Mouse (Mus musculus): ENCODE data around the gene Rfwd3. TPM values are rescaled to one million over a fixed set of nuclear protein-coding genes. Genes with fewer than 3 reads are reported as not detected.
"Not testable (repeated sequence)": the region's sequence is repeated elsewhere in the genome, so short reads cannot be mapped to it uniquely, and the experiment has no call there.

Gene Rfwd3
- 10 to 100 TPM; 18.2 to 18.7 TPM for total RNA-seq (2021)

DNA sequence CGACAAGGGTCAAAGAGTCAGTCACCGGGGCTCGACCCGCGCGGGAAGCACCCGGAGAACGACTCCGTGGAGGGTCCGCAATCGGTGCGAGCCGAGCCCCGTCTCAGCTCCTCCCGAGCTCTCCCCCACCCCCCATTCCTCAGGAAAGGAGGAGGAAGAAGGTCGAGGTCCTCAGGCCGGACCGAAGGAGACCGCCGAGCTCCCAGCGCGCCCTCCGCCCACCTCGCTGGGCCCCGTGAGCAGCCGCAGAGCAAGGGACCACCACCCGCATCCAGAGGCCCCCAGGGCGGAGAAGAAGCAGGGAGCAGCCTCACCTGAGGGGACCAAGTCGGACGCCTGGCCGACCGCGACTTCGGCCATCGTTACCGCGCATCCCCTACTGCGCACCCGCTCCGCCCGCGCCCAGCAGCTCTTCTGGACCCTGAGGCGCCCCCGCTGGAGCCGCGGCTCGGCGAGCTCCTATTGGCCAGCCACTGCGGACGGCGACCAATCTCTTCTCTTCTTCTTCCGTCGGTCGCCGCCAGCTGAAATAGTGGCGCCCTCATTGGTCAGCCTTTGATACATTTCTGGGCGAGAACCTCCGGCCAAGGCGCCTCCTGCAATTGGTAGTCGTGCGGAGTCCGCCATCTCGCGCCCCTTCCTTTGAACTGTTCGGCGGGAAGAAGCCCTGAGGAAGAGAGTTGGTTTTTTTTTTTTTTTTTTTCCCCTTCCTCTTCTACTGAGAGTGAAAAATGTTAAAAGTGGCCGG, at the start of gene Rfwd3:
Rfwd3 (minus strand) TSS at position 402 of the 748 bp plus-strand sequence.
- DNase-seq, result peak; percentile 98
- intact Hi-C loops (cut with DNase I), result no loop called here

GRCm38 (mm10) chr8:111343225-111343624, 43.2 kb upstream of the Rfwd3 start:
- intact Hi-C loops (cut with DNase I), result loop anchor here (1.0 kb wide), 1 partner anchor 96 kb away; no protein-coding TSS in a partner anchor
- DNase-seq, result peak; percentile 85

- no peak for DNase-seq
- intact Hi-C loops (cut with DNase I), result no loop called here
Measured at GRCm38 (mm10) chr8:111340186-111340585, 40.2 kb upstream of the Rfwd3 start.

DNA sequence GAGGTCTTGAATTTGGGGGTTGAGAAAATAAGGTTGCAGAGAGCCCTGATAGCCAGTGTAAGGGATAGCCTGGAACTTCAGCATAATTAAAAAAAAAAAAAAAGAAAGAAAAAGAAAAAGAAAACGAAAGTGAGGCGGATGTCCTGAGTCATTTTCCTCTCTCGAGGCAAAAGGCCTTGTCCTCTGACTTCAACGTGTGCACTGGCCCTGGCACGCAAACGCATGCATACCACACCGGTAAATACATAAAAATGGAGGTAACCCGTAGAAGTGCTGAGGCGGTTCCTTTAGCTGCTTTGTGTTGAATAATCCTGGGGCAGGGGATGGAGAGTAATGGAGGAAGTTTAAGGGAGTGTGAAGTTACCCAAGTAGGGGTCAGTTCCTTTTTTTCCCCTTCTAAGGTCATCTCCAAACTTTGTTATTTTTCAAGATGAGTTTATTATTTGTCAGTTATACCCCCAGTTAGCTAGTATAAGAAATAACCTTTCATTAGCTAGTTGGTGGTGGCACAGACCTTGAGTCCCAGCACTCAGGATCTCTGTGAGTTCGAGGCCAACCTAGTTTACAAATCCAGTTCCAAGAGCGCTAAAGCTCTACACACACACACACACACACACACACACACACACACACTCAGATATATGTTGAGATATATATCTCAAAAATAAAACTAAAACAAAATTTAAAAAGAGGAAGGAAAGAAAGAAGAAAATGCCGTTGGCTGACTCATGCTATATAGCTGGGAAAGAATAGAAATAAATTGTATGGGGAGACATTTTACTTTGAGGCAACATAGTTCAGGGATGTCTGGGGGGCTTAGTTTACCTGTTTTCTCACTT, 38.6 kb upstream of the Rfwd3 start:
- no peak for DNase-seq
- intact Hi-C loops (cut with DNase I), result no loop called here

DNA sequence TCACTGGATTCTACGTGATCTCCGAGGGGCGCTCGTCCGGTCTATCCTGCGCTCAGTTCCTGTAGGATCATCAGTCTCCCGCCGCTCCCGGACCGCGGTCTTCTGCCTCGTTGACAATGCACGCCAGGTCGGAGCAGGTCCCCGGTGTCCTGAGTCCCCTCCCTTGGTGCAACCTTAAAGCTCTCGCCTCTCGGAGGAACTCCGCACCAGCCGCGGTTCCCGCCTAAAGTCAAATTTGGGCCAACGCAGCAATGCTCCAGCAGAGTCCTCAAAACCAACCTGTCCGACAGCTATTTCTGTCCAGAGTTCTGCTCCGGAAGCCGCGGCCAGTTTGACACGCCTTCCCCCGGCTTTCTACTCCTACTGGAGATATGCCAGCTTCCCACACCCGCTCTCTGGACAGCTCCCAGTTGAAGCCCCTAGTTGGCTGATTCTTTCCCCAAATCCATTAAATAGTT, 37.9 kb upstream of the Rfwd3 start, which contains the start of gene Mlkl:
Mlkl (minus strand) TSS at position 288 of the 458 bp plus-strand sequence.
- intact Hi-C loops (cut with DNase I), result no loop called here
- DNase-seq, result peak; percentile 47

GRCm38 (mm10) chr8:111337311-111337889, 37.4 kb upstream of the Rfwd3 start:
- intact Hi-C loops (cut with DNase I), result no loop called here
- no peak for DNase-seq

- intact Hi-C loops (cut with DNase I), result no loop called here
- no peak for DNase-seq
Measured at GRCm38 (mm10) chr8:111336692-111337091, 36.7 kb upstream of the Rfwd3 start.

DNA sequence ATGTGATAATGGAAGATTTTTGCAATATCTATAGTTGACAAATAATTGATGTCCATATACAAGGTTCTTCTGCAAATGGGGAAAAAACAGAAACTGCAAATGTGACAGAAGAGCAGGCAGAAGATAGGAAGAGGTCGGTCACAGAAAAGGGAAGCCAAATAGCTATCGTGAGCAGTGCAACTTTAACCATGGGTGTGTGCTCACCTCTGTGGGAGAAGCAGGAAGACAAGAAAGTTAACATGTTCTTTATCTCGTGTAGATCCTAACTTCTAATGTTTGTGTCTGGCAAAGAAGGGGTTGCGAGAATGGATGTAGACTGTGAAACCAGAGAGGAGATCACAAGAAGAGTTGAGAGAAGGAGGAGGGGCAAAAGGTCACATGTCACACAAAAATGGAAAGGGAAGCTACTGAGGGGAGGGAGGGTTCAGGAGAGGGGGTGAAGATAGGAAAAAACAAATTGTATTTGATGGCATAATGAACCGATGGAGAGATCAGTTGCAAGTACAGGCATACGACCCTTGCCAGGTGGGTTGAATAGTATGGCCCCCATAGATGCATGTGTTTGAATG, 25.3 kb upstream of the Rfwd3 start:
- intact Hi-C loops (cut with DNase I), result no loop called here

DNA sequence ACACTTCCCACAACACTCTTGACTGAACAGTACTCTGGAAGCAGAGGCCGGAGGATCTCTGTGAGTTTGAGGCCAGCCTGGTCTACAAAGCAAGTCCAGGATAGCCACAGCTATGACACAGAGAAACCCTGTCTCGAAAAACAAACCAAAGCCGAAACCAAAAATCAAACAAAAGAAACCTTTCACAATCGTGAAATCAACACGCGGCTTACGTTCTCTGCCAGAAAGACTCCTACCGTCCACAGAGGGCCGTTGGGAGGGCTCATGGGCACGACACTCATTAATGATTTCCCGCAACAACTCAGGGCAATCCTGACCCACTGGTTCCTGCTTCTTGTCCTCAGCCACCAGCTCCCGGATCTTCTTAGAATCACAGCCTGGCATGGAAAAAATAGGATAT, 14.7 kb upstream of the Rfwd3 start:
- no peak for DNase-seq
- intact Hi-C loops (cut with DNase I), result no loop called here

More for the DNA sequence above, 25.3 kb upstream of the Rfwd3 start:
- DNase-seq, result no peak

- DNase-seq; intact Hi-C loops (cut with DNase I): not testable (repeated sequence)
Measured at GRCm38 (mm10) chr8:111313961-111314360, 13.9 kb upstream of the Rfwd3 start.

DNA sequence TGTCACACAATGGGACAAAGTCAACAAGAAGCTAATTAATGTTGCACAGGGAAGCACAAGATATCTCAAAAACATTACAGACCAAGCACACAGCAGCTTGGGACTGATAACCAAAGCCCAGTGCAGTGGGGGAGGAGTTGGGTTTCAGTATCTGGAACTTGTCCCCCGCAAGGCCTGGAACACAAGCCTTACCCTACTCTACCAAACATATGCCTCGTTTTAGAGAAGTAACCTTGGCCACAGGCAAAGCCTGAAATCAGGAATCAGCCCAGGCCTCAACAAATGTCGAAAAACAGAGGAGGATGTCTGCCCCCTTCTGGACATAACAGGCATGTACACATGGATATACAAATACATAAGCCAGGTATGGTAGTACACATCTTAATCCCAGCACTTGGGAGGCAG, 12.7 kb upstream of the Rfwd3 start:
- intact Hi-C loops (cut with DNase I), result no loop called here
- no peak for DNase-seq

DNA sequence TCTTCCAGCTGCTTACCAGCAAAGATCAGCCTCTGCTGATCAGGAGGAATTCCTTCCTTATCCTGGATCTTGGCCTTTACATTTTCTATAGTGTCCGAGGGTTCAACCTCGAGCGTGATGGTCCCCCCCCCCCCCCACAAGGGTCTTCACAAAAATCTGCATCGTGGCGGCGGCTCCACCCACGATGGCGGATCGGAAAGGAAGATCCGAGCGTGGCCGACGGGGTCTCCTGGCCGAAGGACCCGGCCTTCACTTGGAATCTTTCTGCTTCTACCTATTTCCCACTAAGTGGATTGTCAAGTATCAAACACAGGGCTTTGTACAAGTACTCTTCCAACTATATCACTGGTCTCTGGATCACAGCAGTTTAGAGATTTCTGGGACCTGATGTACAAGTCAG, 10.0 kb upstream of the Rfwd3 start:
- intact Hi-C loops (cut with DNase I); DNase-seq: not testable (repeated sequence)

DNA sequence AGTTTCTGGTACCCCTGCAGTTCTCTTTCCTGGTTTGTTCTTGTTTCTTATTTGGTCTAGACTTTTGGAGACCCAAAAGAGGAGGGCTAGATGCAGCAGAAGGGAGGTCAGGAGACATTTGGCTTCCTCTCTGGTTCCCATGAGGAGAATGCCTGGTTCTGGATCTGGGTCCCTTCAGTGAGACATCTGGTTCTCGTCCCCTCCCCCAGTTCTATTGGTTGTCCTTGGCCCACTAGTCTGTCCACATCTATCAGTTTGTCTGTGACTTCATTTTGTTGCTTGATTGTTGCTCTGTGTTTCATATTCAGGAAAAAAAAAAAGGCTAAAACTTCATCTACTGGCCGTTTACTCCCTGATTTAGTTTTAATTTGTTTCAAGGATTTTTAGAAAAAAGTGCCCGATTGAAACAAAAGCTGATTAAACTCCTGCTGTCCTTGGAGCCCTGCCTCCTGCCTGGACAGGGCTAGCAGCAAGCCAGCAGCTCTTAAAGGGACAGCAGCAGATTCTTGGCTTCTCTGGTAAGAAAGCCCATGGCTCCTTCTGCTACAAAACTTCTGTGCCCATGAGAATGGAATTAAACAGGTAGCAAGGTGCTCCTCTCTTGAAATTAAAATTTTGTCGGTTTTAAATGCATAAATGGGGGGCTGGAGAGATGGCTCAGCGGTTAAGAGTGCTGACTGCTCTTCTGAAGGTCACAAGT, 5.2 kb upstream of the Rfwd3 start:
- peak; percentile 23 for DNase-seq
- intact Hi-C loops (cut with DNase I), result no loop called here

GRCm38 (mm10) chr8:111304359-111304758, 4.3 kb upstream of the Rfwd3 start:
- intact Hi-C loops (cut with DNase I), result no loop called here
- no peak for DNase-seq

DNA sequence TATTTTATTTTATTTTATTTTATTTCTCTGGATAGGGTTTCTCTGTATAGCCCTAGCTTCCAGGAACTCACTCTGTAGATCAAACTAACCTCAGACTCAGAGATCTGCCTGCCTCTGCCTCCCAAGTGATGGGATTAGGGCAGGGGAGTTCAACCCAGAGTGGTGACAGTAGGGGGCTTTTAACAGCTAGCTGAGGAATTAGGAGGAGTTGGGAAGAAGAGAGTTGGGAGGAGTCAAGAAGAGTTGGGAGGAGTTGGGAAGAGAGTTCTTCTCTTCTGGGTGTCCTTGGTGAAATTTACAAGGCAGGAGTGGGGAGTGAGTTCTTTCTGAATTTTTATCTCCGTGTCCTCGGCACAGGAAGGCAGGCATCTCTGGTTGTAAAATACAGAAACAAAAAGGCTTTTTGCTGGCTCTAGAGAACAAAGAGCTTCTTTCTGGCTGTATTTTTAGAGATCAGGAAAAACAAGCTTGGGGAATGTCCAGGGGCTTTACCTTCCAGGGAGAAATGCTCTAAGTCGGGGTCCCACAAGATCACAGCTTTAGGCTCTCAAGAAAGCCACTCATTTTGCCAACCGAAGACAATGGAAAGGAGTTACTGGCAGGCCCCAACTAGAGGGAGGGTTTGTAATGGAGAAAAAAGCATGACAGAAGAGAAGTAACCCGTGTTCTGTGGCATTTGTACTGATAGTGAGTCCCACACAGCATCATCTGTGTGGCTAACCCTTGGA, 3.2 kb upstream of the Rfwd3 start:
- intact Hi-C loops (cut with DNase I); DNase-seq: not testable (repeated sequence)

DNA sequence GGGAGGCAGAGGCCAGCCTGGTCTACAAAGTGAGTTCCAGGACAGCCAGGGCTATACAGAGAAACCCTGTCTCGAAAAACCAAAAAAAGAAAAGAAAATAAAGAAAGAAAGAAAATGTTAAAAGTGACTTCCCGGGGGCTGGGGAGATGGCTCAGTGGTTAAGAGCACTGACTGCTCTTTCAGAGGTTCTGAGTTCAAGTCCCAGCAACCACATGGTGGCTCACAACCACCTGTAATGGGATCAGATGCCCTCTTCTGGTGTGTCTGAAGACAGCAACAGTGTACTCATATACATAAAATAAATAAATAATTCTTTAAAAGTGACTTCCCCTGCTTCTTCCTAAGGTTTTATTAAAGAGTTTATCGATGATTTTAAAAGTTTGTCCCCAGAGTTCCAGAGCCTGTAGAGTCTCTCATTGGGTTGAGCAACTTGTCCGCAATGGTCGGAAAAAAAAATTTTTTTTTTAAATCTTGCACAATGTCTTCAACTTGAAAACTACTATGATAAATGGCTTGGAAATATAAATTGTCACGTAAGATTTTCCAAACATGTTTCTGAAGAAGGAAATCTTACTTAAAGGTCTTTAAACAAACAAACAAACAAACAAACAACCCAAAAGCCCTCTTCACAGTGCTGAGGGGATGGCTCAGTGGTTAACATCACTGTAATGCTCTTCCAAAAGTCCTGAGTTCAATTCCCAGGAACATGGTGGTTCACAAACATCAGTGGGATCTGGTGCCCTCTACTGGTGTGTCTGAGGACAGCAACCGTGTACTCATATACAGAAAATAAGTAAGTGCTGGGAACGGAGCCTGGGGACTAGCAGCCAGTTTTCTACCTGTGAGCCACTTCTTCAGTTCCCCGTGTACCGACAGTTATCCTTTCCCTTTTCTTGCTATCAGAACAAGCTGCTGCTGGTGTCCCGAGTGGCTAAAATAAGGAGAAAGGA, 850 bp upstream of the Rfwd3 start:
- intact Hi-C loops (cut with DNase I), result no loop called here
- no peak for DNase-seq

- intact Hi-C loops (cut with DNase I), result no loop called here
- peak; percentile 36 for DNase-seq
Measured at GRCm38 (mm10) chr8:111299363-111299820, 630 bp downstream of the Rfwd3 start.

GRCm38 (mm10) chr8:111298011-111298410, 2.0 kb downstream of the Rfwd3 start:
- intact Hi-C loops (cut with DNase I), result no loop called here
- DNase-seq, result peak; percentile 24

All from left cerebral cortex, postnatal 4 days (tissue).